Mouse (Mus musculus): ENCODE results near the gene Tnnc2.

Gene Tnnc2

DNA sequence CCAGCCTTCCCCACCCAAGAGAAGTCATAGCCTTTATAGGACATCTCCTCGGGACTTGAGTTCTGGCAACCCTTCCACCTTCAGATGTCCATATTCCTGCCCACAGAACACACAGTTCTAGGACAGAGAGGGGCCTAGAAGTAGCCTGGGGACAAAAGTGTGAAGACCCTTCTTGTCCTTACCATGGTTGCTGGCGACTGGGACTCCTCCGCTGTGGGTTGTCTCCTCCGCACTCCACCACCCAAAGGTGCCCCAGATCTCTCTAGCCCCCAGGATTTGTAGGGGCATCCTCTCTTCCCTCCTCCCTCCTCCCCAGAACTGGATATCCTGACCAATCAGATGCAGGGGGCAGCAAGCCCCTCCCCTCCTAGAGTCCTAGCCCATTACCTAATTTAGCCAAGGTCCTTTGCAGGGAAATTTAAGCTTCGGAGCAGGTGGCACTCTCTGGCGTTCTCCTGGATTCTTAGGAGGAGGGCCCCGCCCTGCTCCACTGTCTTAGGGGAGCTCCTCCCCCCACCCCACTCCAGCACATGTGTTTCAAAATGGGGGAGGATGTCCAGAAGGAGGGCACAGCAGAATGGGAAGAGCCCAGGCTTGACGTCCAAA is at the start of gene Tnnc2:
Gene Tnnc2 (minus strand): TSS at position 487 of the 606 bp plus-strand sequence.
- DNase-seq (ENCODE audit: low read depth), result no peak

DNA sequence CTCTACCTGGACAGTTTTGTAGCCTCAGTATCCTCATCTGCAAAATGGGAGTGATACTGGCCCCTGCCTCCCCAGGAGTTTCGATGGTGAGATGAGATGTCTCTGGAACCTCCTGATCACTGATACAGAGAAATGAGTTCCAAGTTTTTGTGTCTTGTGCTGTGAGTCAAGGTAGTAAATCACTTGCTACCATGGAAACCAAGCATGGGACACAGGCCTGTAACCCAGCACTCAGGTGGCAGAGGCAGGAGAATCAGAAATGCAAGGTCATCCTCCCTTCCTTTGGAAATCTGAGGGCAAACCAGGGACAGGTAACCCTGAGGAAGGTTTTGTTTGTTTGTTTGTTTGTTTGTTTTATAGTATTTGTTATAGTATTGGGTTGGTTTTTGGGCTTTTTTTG is 49.3 kb upstream of the Tnnc2 start:
- DNase-seq (ENCODE audit: low read depth), result no peak

DNA sequence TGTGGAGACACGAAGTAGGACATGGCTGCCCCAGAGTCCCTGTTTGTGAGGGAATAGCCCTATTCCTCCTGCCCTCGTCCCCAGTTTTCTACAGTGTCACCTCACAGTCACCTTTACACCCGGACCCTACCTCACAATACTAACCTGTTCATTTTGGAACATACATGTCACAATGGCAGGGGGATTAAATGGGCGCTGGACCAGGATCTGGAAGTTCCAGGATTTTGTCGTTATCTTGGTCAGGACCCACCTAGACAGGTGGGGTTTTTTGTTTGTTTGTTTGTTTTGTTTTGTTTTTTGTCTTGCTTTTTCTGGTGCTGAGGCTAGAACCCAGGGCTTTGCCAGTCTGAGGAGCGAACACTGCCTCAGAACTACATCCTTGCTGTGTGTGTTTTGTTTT is 48.7 kb upstream of the Tnnc2 start, which contains the start of gene Spata25:
Gene Spata25 (minus strand): TSS at position 101 of the 400 bp plus-strand sequence.
- DNase-seq (ENCODE audit: low read depth), result no peak

DNA sequence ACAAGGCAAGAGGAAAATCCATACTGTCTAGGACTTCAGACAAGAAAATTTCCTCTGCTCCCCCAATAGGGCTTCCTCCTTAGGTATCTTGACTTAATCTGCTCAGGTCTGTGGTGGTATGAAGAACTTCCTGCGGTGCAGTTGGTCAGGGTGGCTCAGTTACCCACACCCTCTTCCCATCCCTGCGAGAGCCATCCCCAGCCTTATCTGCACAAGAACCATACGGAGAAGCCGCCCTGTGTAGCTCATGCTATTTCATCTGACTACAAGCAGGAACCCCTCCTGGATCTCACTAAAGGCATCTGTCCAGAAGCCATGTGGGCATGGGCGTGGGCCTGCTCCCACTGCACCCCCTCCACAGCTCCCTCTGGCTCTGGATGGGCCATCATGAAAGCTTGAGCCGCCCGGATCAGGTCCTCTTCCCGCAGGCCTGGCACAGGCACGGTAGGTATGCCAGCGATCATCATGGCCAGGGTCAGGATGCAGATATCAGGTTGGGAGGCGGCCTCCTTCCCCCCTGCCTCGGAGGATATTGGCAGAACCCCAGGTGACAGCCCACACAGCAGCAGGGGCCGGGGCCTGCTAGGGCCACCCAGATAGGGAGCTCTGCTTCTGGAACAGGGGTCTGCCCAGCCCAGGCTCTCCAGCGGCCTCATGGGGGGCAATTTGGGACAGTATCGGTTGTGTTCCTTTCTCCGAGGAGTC is 47.5 kb upstream of the Tnnc2 start:
- DNase-seq (ENCODE audit: low read depth), result no peak

DNA sequence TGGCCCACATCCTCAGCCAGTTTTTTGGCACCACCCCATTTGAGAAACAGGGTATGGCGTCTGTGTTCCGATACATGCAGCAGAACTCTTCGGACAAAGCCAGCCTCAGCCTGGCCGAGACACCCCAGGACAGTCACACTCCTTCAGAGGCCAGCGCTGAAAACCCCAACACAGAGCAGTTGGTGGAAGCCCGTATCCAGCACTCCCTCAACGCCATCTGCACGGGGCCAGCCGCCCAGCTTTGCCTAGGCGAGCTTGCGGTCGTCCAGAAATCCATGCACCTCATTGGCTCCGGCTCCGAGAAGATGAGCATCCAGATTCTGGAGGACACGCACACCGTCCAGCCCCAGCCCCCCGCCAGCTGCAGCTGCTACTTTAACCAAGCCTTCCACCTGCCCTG is 45.8 kb upstream of the Tnnc2 start:
- no peak for DNase-seq (ENCODE audit: low read depth)

DNA sequence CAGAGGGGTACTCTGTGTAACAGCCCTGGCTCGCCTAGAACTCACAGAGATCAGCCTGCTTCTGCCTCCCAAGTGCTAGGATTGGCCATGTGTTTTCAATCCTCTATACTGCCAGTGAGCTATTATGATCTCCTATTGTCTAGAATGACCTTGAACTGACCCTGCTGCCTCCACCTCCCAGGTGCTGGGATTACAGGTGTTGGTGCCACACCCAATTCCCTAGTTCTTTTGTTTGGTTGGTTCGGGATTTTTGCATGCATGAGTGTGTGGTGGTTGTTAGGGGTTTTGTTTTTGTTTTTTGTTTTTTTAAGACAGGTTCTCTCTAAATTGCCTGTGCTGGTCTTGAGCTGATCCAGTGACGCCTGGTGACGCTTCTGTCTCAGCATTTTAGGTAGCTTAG is 44.2 kb upstream of the Tnnc2 start:
- DNase-seq (ENCODE audit: low read depth), result no peak

DNA sequence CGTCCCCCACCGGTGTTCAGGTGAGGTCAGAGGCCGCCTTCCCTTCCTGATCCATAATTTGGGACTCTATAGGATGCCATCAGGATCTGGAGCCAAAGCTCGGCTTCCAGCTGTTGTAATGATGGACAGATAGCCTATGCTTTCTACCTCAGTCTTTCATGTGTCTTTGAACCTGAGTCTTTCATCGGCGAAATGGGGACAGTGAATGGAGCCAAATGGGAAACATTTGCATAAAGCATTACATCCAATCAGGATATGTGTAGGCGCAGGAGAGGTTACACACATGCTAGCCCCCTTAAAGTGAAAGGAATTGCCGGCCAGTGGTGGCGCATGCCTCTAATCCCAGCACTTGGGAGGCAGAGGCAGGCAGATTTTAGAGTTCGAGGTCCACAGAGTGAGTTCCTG is 43.4 kb upstream of the Tnnc2 start:
- DNase-seq (ENCODE audit: low read depth), result no peak

DNA sequence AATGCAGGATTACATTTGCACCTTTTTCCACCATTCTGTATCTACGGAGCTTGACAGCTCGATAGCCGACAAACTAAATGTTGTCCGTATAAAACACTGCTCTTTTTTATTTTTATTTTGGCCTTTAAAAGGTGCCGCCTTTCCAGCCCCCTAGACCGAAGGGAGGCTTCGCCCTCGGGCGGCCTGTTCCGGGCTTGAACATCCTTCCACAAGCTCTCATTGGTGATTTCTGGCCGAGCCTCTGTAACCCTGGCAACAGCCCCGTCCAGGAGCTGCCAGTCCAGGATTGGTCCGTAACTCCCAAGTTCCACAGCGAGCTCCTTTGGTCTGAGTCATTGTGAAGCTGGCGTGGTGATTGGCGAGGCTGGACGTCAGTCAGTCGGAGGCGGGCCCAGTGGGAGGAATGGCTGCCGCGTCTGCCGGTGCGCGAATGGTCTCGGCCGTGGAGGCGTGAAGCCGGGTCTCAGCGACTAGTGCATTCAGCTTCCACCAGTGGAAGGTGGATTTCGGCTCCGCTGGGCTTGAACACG is 42.9 kb upstream of the Tnnc2 start, which contains the start of gene Zswim1:
Gene Zswim1 (plus strand): TSS at position 51 of the 530 bp plus-strand sequence.
- peak; percentile 99 for DNase-seq (ENCODE audit: low read depth)

DNA sequence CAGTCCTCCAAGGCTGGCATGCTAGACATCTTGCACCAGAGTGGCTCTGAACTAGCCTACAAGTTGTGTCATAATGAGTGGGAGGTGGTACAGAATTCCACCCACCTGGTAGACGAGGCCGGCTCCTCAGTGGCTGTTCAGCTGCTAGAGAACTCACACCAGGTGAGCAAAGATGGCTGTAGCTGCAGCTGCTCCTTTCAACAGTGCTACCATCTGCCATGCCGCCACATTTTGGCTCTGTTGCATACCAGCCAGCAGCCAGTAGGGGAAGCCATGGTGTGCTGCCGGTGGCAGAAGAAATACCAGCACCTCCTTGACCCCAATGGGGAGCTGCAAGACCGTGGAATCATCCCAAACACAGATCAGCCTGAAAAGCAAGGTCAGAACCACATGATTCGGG is 41.3 kb upstream of the Tnnc2 start:
- no peak for DNase-seq (ENCODE audit: low read depth)

DNA sequence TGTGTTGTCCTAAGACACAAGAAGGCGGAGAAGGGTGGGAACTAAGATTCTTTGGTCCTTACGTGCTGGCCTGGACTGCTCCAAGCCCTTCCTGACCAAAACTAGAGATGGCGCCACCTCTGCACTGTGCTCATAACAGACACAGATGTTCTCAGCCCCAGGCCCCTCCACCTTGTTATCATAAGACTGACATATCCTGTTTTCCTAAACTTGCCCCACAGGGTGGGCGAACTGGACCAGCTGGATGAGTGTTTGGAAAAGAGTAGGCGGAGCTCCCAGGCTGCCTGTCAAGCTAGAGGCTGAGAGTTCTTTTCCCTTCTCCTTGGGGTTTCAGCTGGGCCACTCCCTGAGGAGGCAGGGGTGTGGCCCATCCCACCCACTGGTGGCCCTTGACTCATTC is 37.9 kb upstream of the Tnnc2 start:
- DNase-seq (ENCODE audit: low read depth), result no peak

DNA sequence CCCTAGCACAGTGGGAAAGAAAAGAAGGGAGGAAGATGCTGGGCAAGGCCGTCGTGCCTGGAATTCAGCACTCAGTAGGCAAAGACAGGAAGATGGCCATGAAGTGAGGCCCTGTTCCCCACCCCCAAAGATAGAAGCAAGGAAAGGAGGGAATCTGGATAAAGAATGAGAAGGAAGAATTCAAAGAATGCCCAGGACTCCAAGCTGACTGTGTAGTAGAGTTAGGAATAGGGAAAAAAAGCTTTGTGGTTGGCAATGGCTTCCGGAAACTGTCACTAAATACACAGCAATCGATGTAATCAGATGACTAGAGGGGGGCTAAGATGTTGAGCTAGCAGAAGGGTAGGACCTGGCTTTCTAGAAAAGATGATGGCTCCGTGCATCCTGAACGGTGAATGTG is 37.4 kb upstream of the Tnnc2 start:
- no peak for DNase-seq (ENCODE audit: low read depth)

DNA sequence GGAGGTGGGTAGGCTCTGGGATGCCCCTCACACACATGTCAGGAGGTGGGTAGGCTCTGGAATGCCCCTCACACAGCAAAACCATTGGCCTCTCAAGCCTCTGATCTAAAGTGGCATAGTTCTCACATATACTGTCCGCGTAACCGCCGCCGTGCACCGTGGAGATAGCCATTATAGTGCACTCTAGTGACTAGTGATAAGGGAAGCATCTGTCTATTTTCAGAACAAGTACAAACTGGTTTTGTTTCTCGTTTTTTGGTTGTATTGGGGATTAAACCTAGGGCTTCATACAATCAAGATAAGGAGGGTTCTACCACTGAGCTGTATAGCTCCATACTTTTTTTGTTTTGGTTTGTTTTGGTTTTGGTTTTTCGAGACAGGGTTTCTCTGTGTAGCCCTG is 36.1 kb upstream of the Tnnc2 start:
- DNase-seq (ENCODE audit: low read depth), result no peak

DNA sequence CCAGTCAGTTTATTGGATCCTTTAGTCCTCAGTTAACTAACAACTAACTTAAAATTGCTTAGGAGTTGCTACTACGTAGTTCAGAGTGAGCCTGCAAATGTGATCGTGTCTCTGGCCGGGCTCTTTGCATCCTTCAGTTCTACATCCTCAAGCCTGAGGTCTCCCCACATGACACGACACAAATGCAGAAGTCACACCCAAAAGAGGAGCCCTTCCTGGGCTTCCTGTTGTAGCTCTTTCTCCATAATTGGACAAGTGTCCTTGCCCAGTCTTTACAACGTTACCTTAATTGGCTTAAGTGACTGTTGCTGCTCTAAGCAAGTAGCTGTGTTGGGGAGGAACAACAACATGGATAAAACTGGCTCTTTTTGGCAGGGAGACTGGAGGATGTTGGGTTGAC is 35.6 kb upstream of the Tnnc2 start:
- no peak for DNase-seq (ENCODE audit: low read depth)

DNA sequence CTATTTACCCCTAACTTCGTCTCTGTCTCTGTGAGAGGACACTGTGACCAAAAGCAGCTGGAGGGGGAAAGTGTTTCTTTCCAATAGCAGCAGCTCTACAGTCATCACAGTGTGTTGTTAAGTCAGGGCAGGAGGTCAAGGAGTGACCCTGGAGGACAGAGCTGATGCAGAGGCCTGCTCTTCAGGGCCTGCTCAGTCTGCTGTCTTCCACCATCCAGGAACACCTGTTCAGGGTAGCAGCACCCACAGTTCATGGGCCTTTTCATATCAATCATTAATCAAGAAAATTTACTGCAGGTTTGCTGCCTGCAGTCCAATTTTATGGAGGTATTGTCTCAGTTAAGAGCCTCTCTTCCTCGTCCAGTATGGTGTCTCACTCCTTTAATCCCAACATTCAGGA is 33.8 kb upstream of the Tnnc2 start:
- no peak for DNase-seq (ENCODE audit: low read depth)

DNA sequence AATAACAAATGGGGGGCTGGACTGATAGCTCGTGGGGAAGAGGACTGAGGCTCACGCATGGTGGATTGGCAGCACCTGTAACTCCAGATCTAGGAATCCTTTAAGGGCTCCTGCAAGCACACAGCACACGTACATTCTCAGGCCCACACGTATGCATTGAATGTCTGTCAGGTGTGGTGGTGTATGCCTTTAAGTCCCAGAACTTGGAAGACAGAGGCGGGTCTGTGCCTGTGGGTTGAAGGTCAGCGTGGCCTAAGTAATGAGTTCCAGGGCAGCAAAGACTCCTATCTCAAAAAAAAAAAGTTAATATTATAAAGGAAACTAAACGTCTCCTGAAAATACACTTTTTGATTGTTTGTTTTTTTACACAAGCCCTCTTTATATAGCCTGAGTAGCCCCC is 26.8 kb upstream of the Tnnc2 start:
- no peak for DNase-seq (ENCODE audit: low read depth)

DNA sequence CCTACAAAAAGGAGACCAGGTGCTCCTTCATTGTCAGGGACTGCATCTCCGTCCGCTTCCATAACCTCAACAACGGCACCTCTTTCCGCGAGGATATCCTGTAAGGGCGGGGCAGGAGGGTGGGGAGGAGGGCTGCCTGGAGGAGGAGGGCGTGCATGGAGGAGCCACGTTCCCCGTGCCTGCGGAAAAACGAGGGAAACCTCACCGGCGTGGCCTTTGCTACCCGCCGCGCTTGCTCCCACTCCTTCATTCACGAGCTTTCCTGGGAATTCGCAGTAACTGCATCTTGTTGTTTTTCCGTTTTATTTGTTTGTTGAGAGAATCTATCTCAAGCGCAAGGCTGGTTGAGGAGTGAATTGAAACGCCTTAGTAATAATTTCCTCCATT is 25.6 kb upstream of the Tnnc2 start:
- DNase-seq (ENCODE audit: low read depth), result no peak

DNA sequence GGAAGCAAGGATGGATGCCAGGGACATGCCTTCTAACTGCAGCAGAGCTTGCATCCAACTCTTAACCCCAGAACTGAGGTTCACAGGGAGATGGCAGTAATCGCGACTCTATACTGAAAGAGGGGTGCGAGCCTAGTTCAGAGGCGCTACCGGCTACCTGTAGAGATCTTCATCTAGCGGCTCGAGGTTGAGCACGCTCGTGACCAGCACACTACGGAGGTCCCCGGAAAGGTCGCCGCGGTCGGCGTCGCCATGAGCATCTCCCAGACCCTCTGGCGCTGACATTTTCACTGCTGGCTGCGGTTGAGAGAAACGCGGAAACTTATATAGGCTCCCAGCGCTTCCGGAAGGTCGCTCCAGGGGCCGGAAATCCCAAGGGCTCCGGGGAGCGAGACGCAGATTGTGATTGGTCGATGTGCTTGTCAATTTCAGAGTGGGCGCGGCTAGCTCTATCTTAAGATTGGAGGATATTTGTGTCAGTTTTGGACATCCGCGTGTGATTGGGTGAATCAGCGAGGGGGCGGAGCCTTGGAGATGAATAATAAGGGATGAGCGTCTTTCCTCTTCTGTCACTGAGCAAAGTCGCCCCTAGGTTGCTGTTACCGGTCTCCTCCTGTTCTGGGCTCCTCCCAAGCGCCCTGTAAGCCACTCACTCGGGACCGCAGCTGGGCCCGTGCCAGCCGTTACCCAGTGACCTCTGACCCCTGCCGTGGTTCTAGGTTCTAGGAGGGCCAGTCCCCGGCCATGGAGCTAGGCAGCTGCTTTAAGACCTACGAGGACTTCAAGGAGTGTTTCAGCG is 25.0 kb upstream of the Tnnc2 start, which contains the start of the genes Acot8 and Zswim3:
Gene Acot8 (minus strand): TSS at position 350 of the 799 bp plus-strand sequence.
Gene Zswim3 (plus strand): TSS at position 566 of the 799 bp plus-strand sequence.
- peak; percentile 100 for DNase-seq (ENCODE audit: low read depth)

DNA sequence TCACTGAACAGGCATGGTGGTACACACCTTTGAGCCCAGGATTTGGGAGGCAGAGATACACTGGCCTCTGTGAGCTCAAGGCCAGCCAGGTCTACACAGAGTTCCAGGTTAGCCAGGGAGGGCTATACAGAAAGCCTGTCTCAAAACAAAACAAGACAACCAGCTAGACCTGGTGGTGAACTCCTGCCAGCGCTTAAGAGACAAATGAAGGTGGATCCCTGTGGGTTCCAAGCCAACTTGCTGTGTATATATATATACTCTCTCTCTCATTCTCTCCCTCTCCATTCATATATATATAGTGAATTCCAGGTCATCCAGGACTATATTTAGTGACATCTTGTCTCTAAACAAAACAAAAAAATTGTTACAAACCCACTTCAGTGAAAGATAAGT is 24.1 kb upstream of the Tnnc2 start:
- DNase-seq (ENCODE audit: low read depth), result peak; percentile 37

DNA sequence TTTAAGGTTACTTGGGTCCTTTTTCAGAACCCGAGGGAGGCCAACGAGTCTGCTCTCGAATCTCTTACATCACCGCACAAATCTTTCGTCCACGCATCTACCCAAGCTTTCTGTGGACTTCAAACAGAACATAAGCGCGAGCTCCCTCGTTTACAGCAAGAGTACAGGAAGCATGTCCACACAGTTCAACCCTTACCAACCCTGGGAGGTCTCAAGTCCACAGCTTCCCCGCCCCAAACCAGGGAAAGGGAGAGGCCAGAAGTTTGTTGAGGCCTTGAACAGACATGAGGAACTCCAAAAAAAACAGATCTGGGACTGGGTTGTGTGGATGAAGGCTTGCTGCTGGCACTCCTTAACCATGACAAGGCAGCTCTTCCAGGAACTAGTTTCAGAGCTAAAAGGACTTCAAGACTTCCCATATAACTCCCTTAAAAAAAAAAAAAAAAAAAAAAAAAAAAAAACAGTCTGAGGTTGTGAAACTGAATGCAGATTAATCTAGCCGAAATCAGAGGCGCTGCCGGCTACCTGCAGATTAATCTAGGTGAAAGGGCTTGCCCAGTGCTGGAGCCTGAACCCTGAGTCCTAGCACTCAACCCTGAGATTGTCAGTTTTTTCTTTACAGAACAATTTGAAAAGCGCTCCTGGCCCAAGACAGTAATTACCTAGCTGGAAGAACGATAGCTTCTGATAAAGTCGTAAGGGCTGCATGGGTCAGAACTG is 23.6 kb upstream of the Tnnc2 start:
- DNase-seq (ENCODE audit: low read depth), result no peak

DNA sequence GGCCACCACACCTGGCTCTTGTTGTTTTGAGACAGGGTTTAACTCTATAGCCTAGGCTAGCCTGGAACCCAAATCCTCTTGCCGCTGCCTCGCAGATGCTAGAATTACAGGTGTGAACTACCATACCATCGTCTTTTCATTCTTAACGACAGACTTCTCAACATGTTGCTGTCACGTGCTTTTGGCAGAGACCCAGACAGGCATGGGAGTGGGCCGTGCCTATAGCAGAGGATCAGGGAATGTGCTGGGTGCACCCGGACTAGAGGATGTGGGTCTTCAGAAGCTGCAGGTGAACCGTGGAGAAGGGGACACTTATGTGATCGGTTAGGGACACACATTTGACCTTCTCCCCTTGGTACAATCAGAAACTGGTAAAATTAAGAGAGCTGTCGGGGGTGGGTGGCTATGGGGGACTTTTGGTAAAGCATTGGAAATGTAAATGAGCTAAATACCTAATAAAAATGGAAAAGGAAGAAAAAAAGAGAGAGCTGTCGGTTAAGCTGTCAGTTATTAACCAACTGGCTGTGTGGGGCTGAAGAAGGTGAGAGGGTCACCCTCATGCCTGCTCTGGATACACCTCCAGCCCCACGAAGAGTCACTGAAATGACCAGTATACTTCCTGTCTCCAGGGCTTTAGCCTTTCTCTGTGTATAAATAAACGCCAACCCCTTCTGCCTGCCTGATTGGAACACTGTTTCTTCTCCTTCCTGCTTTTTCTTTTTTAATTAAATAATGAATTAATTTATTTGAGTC is 20.7 kb upstream of the Tnnc2 start:
- no peak for DNase-seq (ENCODE audit: low read depth)

DNA sequence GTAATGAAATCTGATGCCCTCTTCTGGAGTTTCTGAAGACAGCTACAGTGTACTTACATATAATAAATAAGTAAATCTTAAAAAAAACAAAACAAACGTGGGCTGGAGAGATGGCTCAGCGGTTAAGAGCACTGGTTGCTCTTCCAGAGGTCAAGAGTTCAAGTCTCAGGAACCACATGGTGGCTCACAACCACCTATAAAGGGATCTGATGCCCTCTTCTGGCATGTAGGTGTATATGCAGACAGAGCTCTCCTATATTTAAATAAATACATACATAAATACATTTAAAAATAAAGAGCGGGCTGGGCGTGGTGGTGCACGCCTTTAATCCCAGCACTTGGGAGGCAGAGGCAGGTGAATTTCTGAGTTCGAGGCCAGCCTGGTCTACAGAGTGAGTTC is 18.8 kb upstream of the Tnnc2 start:
- DNase-seq (ENCODE audit: low read depth), result peak; percentile 50
